Mouse (Mus musculus) forelimb bud, embryonic 11.5 days (tissue): ENCODE measurements around the gene Polr1e.
A peak's percentile ranks its signal among the peaks of the same experiment; 100 is the strongest.
"Not testable (repeated sequence)": the region's sequence is repeated elsewhere in the genome, so short reads cannot be mapped to it uniquely, and the experiment has no call there.

Experiments used
- DNase-seq: peaks from one replicate; pipeline ENCODE4 v3.0.0-alpha.2; 2012; ENCODE audit warnings: low read depth, low spot score

Polr1e gene

GRCm38 (mm10) chr4:45054862-45055261, 36.5 kb downstream of the Polr1e start:
- no peak for DNase-seq

GRCm38 (mm10) chr4:45055451-45055850, 37.1 kb downstream of the Polr1e start:
- DNase-seq = no peak

- not testable (repeated sequence) for DNase-seq
Observed at GRCm38 (mm10) chr4:45063836-45064235, 45.5 kb downstream of the Polr1e start.

GRCm38 (mm10) chr4:45064577-45064976, 46.2 kb downstream of the Polr1e start:
- DNase-seq = no peak

GRCm38 (mm10) chr4:45066036-45066730, 47.8 kb downstream of the Polr1e start:
- no peak for DNase-seq

- no peak for DNase-seq
Observed at GRCm38 (mm10) chr4:45067742-45068141, 49.4 kb downstream of the Polr1e start.

GRCm38 (mm10) chr4:45072261-45072973, 54.0 kb downstream of the Polr1e start:
- no peak for DNase-seq

GRCm38 (mm10) chr4:45073544-45073943, 55.2 kb downstream of the Polr1e start:
- no peak for DNase-seq

GRCm38 (mm10) chr4:45081041-45081440, 62.7 kb downstream of the Polr1e start:
- DNase-seq = not testable (repeated sequence)

GRCm38 (mm10) chr4:45082951-45083350, 64.6 kb downstream of the Polr1e start:
- DNase-seq = no peak

GRCm38 (mm10) chr4:45083487-45083886, 65.1 kb downstream of the Polr1e start:
- DNase-seq = no peak

GRCm38 (mm10) chr4:45084021-45084894, 65.9 kb downstream of the Polr1e start, which contains the start of gene Fbxo10:
Gene Fbxo10, minus strand, starts transcription at chr4:45084604.
- DNase-seq = peak; percentile 89

- no peak for DNase-seq
Observed at GRCm38 (mm10) chr4:45084895-45085290, 66.5 kb downstream of the Polr1e start.
